Mouse (Mus musculus) embryonic stem cell, embryonic (primary cell): Measurements from ENCODE around the gene Kctd8.

ENCODE experiments used
- CTCF ChIA-PET, 4 experiments: fragments of 300-600 bp in 2 of 4; fragments of 350-600 bp in 2 of 4; sonication (Branson Sonifier 250); formaldehyde crosslinking; loops; one replicate each; lab custom pipeline; 2022; ENCODE audit warnings: inconsistent platforms in 2 of 4; lab: Charles Lee
- POLR2A ChIA-PET, 4 experiments: fragments of 300-600 bp in 2 of 4; fragments of 350-600 bp in 2 of 4; sonication (Branson Sonifier 250); formaldehyde crosslinking; loops; one replicate each; lab custom pipeline; 2022; ENCODE audit warnings: antibody characterized with exemption in 4 of 4, inconsistent platforms in 1 of 4; lab: Charles Lee

Kctd8 gene

GRCm38 (mm10) chr5:69209401-69209800 lies 132.1 kb downstream of the Kctd8 start:
- POLR2A ChIA-PET = no interaction called here
- CTCF ChIA-PET = no interaction called here

- ChIA-PET CTCF (no interaction called here), POLR2A (no interaction called here)
Measured at GRCm38 (mm10) chr5:69207713-69208112, 133.8 kb downstream of the Kctd8 start.

DNA sequence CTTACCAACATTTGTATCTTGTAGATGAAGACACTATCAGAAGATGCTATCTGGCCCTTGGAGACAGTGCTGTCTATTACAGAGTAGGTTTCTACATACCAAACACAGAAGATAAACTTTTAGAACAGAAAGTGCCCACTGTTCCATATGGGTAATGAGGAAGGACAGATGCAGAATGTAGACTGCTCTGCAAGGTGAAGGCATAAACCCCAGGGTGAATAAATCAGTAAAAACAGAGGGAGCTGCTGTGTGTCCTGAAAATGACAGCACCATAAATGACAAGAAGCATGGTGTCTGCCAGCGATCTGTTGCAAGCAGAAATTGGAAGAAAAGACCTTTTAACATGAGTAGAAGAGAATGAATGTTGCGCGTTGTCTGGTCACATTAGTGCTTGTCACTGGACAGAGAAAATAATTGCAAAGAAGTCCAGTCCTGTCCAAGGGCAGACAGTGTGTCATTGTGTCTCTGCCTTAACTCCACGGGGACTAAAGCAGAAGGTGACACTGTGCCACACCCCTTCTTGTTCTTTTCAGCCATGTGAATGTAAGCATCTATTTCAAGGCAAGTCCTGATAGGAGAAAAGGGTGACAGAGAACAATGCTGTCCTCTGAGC lies 181.5 kb downstream of the Kctd8 start:
- POLR2A ChIA-PET = no interaction called here
- CTCF ChIA-PET = no interaction called here

GRCm38 (mm10) chr5:69156489-69156888 lies 185.0 kb downstream of the Kctd8 start:
- CTCF ChIA-PET = no interaction called here
- POLR2A ChIA-PET = no interaction called here

GRCm38 (mm10) chr5:69145827-69146226 lies 195.7 kb downstream of the Kctd8 start:
- ChIA-PET CTCF (no interaction called here), POLR2A (interaction anchor here in 1 of 4 experiments (0.5 kb wide), 1 partner anchor 165 kb away, joined by 4 read pairs; no protein-coding TSS in a partner anchor)

DNA sequence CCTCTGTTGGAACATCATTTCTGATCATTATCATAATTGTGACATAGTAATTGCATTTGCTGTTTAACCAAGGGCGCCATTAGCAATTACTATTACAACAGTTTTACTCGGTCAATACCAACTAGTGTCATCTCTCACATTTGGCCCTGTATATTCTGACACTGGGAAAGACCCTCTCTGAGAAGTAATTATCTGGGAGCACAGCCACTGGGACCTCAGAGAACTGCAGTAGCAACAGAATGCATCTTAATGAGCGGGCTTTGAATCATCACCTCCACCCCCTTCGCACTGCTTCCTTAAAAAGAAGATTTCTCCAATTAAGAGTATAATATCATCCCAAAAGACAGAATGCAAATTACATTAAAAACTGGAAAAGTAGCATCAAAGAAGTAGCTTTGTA lies 200.4 kb downstream of the Kctd8 start:
- ChIA-PET CTCF (no interaction called here), POLR2A (no interaction called here)

DNA sequence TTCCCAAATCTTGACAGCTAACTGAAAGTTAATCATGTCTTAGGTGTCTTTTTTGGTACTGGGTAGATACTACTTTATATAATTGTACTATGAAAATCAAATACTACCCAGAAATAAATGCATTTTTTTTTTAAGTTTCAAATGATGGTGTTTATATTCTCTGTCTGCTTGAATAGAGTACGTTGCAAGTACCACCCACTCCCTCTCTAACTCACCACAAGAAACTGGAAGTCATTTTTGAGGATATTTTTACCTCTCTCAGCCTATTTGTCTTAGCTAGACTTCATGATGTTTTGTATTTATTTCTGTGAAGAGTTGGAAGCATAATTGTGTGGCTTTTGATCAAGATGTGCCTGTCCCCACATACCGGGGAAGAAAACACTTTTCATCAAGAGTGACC lies 232.8 kb downstream of the Kctd8 start:
- POLR2A ChIA-PET = no interaction called here

DNA sequence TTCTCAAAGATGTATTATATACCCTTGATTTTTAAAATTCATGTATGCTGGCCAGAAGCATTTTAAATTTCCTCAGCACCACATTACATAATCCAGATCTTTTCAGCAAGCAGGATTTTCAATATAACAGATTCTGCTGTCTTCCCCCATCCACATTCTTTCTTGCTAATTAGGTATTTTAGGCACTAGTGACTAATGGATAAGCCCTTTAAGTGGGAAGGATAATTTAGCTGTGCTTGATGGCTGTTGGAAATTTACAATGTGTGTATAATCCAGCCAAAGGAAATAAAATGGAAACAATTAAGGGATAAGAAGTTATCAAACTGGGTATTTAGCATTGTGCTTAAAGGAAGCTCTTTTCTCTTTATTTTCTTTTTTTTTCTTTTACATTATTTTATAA lies 252.6 kb downstream of the Kctd8 start:
- CTCF ChIA-PET = no interaction called here
- POLR2A ChIA-PET = no interaction called here

More for the DNA sequence above, 232.8 kb downstream of the Kctd8 start:
- CTCF ChIA-PET = no interaction called here
